Mouse (Mus musculus): ENCODE data around the gene Cacna2d3. TPM values are rescaled to one million over a fixed set of nuclear protein-coding genes. Genes with fewer than 3 reads are reported as not detected.

The Cacna2d3 gene
- total RNA-seq, 2 experiments from 2014 or later = 107 to 115 TPM

Other genes starting within 250 kb of the Cacna2d3 start
- gene Selenok, start 246.4 kb upstream of the Cacna2d3 start, total RNA-seq (2021) = 100 to 1,000 TPM; 129 to 141 TPM

All from layer of hippocampus, postnatal 10 days (tissue).